Mouse (Mus musculus) neural tube, embryonic 14.5 days (tissue): ENCODE results near the gene Pex14. TPM values are rescaled to one million over a fixed set of nuclear protein-coding genes. Genes with fewer than 3 reads are reported as not detected.
A peak's percentile ranks its signal among the peaks of the same experiment; 100 is the strongest.
"Not testable (repeated sequence)": the region's sequence is repeated elsewhere in the genome, so short reads cannot be mapped to it uniquely, and the experiment has no call there.

ENCODE experiments used
- ATAC-seq: fragments of 200-750 bp; cut with Nextera tagmentation; 2 replicates; pipeline ENCODE4 v1.8.0; 2017; ENCODE audit warnings: low read depth, mild to moderate bottlenecking, moderate TSS enrichment, moderate library complexity
- H3K27ac ChIP-seq: fragments of 300-500 bp; sonication (generic); 2 replicates; pipeline ENCODE4 v1.5.1; 2014; ENCODE audit warnings: low read depth, mild to moderate bottlenecking, control low read depth, low read length, moderate library complexity, mixed read lengths
- H3K27me3 ChIP-seq: fragments of 300-500 bp; sonication (generic); 2 replicates; pipeline ENCODE4 v1.6.1; 2014; ENCODE audit warnings: low read length; ENCODE audit not compliant: control insufficient read depth, insufficient read depth
- H3K36me3 ChIP-seq: fragments of 300-500 bp; sonication (generic); 2 replicates; pipeline ENCODE4 v1.6.1; 2014; ENCODE audit warnings: low read length, mixed read lengths; ENCODE audit not compliant: control insufficient read depth, insufficient read depth
- H3K4me1 ChIP-seq: fragments of 300-500 bp; sonication (generic); 2 replicates; pipeline ENCODE4 v1.6.1; 2014; ENCODE audit warnings: low read length; ENCODE audit not compliant: control insufficient read depth, insufficient read depth
- H3K4me2 ChIP-seq: fragments of 300-500 bp; sonication (generic); 2 replicates; pipeline ENCODE4 v1.6.1; 2014; ENCODE audit warnings: mild to moderate bottlenecking, low read depth, low read length, control low read depth
- H3K4me3 ChIP-seq: fragments of 300-500 bp; sonication (generic); 2 replicates; pipeline ENCODE4 v1.5.1; 2014; ENCODE audit warnings: low read depth, low read length, control low read depth, mixed read lengths
- H3K9ac ChIP-seq: fragments of 300-500 bp; sonication (generic); replicated peaks from 2 replicates; pipeline ENCODE4 v1.6.1; 2014; ENCODE audit warnings: low read depth, mild to moderate bottlenecking, control low read depth, low read length, mixed read lengths
- H3K9me3 ChIP-seq: fragments of 300-500 bp; sonication (generic); 2 replicates; pipeline ENCODE4 v1.6.1; 2016; ENCODE audit warnings: low read length; ENCODE audit not compliant: control insufficient read depth
- WGBS: fragments of 180-500 bp; shearing (Covaris S2); extraction: QIAGEN DNeasy Blood & Tissue Kit; methylation state at CpG from one replicate; pipeline ENCODE4 v1.1.7; 2014; 5-methylcytosine and 5-hydroxymethylcytosine counted together
- polyA plus RNA-seq: library from polyadenylated mRNA; unstranded; fragments of >200 nt; fragmentation: Nextera tagmentation; extraction: Ambion mirVana; gene quantifications from 2 replicates; pipeline ENCODE4 v1.2.1, GENCODE M21; 2014

Gene Pex14
- polyA plus RNA-seq, 1 experiment from 2014 or later: 40.9 TPM

- H3K9me3 ChIP-seq: no peaks in the 10 kb centered on the region
- no peaks in the 10 kb centered on the region for H3K27me3 ChIP-seq
- H3K36me3 ChIP-seq: peaks cover 5% of the 10 kb centered on the region; the same call in 1 of the 2 replicates
- H3K4me1 ChIP-seq: no peaks in the 10 kb centered on the region
- H3K4me2 ChIP-seq: no peak overlapping the region
- WGBS: 74% methylated on average over 5 of the region's 5 CpGs
- H3K27ac ChIP-seq: no peak overlapping the region
- no peak for ATAC-seq
- H3K4me3 ChIP-seq: no peak overlapping the region
- H3K9ac ChIP-seq: no peak overlapping the region
These were observed 23.8 kb upstream of the Pex14 start for GRCm38 (mm10) chr4:149123432-149123831.

GRCm38 (mm10) chr4:149119978-149120562 is 20.4 kb upstream of the Pex14 start:
- not testable (repeated sequence) for H3K4me2 ChIP-seq, H3K4me1 ChIP-seq, H3K27ac ChIP-seq, ATAC-seq, H3K27me3 ChIP-seq, H3K9ac ChIP-seq, H3K4me3 ChIP-seq, H3K9me3 ChIP-seq
- WGBS: 88% methylated on average over 12 of the region's 12 CpGs
- H3K36me3 ChIP-seq: peaks cover 15% of the 10 kb centered on the region

- peaks cover 8% of the 10 kb centered on the region; the same call in 1 of the 2 replicates for H3K36me3 ChIP-seq
- under 1% methylated on average over 35 of the region's 35 CpGs for WGBS
- H3K9me3 ChIP-seq: no peaks in the 10 kb centered on the region
- ATAC-seq: peak; percentile 92
- H3K4me2 ChIP-seq: peak within 1 kb of the TSS; percentile 71
- H3K9ac ChIP-seq: peak within 1 kb of the TSS; percentile 84
- no peaks in the 10 kb centered on the region for H3K27me3 ChIP-seq
- H3K4me3 ChIP-seq: peak within 1 kb of the TSS; percentile 74
- no peak within 1 kb of the TSS for H3K27ac ChIP-seq
- H3K4me1 ChIP-seq: peaks cover 5% of the 10 kb centered on the region
These were observed 4.3 kb upstream of the Pex14 start, which contains the start of gene Dffa for GRCm38 (mm10) chr4:149103875-149104561. Gene Dffa, plus strand, starts transcription at chr4:149104146.

GRCm38 (mm10) chr4:149101456-149101855 is 1.8 kb upstream of the Pex14 start:
- ATAC-seq: no peak

GRCm38 (mm10) chr4:149100449-149100848 is 773 bp upstream of the Pex14 start:
- H3K36me3 ChIP-seq, H3K9ac ChIP-seq, H3K27ac ChIP-seq, H3K4me2 ChIP-seq, H3K9me3 ChIP-seq, H3K4me3 ChIP-seq, ATAC-seq, H3K27me3 ChIP-seq: not testable (repeated sequence)
- H3K4me1 ChIP-seq: peaks cover 14% of the 10 kb centered on the region
- 90% methylated on average over 12 of the region's 12 CpGs for WGBS

More at GRCm38 (mm10) chr4:149101456-149101855, 1.8 kb upstream of the Pex14 start:
- 90% methylated on average over 3 of the region's 3 CpGs for WGBS
- Histone ChIP-seq H3K27ac (no peak overlapping the region), H3K4me2 (no peak overlapping the region), H3K36me3 (no peaks in the 10 kb centered on the region), H3K4me1 (peaks cover 14% of the 10 kb centered on the region), H3K9ac (no peak overlapping the region), H3K9me3 (no peaks in the 10 kb centered on the region), H3K27me3 (no peaks in the 10 kb centered on the region), H3K4me3 (no peak overlapping the region)

GRCm38 (mm10) chr4:149098571-149098970 is 1.1 kb downstream of the Pex14 start:
- peak overlapping the region; percentile 82 for H3K9ac ChIP-seq
- H3K9me3 ChIP-seq: no peaks in the 10 kb centered on the region
- H3K4me1 ChIP-seq: peaks cover 9% of the 10 kb centered on the region
- peak overlapping the region; percentile 98 for H3K4me3 ChIP-seq
- no peak overlapping the region for H3K27ac ChIP-seq
- no peaks in the 10 kb centered on the region for H3K27me3 ChIP-seq
- peak overlapping the region; percentile 94 for H3K4me2 ChIP-seq
- no peak for ATAC-seq
- H3K36me3 ChIP-seq: no peaks in the 10 kb centered on the region
- WGBS: 28% methylated on average over 11 of the region's 11 CpGs

- ATAC-seq: no peak
- H3K4me3 ChIP-seq: peak overlapping the region; percentile 98; the same call in 1 of the 2 replicates
- H3K27me3 ChIP-seq: no peaks in the 10 kb centered on the region
- H3K4me1 ChIP-seq: peaks cover 9% of the 10 kb centered on the region
- H3K4me2 ChIP-seq: 0 out of 2 replicates have a peak overlapping the region, but pooled peaks have one; percentile 94
- H3K36me3 ChIP-seq: no peaks in the 10 kb centered on the region
- WGBS: 92% methylated on average over 3 of the region's 3 CpGs
- H3K9me3 ChIP-seq: no peaks in the 10 kb centered on the region
- H3K27ac ChIP-seq: no peak overlapping the region
- no peak overlapping the region for H3K9ac ChIP-seq
These were observed 1.7 kb downstream of the Pex14 start for GRCm38 (mm10) chr4:149097956-149098355.

- WGBS: 84% methylated on average over 8 of the region's 8 CpGs
- Histone ChIP-seq H3K4me2 (no peak overlapping the region), H3K9ac (no peak overlapping the region), H3K36me3 (no peaks in the 10 kb centered on the region), H3K9me3 (no peaks in the 10 kb centered on the region), H3K27ac (no peak overlapping the region), H3K27me3 (no peaks in the 10 kb centered on the region), H3K4me1 (no peaks in the 10 kb centered on the region), H3K4me3 (no peak overlapping the region)
- ATAC-seq: no peak
These were observed 8.3 kb downstream of the Pex14 start for GRCm38 (mm10) chr4:149091364-149091763.

GRCm38 (mm10) chr4:149085381-149085780 is 14.3 kb downstream of the Pex14 start:
- no peaks in the 10 kb centered on the region for H3K27me3 ChIP-seq
- no peaks in the 10 kb centered on the region for H3K36me3 ChIP-seq
- no peak overlapping the region for H3K9ac ChIP-seq
- no peak for ATAC-seq
- 83% methylated on average over 5 of the region's 5 CpGs for WGBS
- H3K27ac ChIP-seq: no peak overlapping the region
- 0 out of 2 replicates have a peak, but pooled peaks cover 4% of the 10 kb centered on the region for H3K4me1 ChIP-seq
- no peaks in the 10 kb centered on the region for H3K9me3 ChIP-seq
- no peak overlapping the region for H3K4me3 ChIP-seq
- H3K4me2 ChIP-seq: no peak overlapping the region
